Mouse (Mus musculus) small intestine, adult 2 months (tissue): ENCODE results near the gene Pip4k2a.

Experiments used
- CTCF ChIP-seq: fragments of 200-500 bp; IDR thresholded peaks from 2 replicates; pipeline ENCODE4 v1.5.1; 2012; ENCODE audit warnings: low read depth, mild to moderate bottlenecking, control low read depth, inconsistent platforms, low read length, moderate library complexity, mixed read lengths; ENCODE audit not compliant: insufficient replicate concordance, insufficient read length; ENCODE audit errors: extremely low read depth
- POLR2A ChIP-seq: fragments of 200-500 bp; IDR thresholded peaks from 2 replicates; pipeline ENCODE4 v1.6.1; 2012; ENCODE audit warnings: low read depth, mild to moderate bottlenecking, control low read depth, inconsistent platforms, low read length, moderate library complexity

DNA sequence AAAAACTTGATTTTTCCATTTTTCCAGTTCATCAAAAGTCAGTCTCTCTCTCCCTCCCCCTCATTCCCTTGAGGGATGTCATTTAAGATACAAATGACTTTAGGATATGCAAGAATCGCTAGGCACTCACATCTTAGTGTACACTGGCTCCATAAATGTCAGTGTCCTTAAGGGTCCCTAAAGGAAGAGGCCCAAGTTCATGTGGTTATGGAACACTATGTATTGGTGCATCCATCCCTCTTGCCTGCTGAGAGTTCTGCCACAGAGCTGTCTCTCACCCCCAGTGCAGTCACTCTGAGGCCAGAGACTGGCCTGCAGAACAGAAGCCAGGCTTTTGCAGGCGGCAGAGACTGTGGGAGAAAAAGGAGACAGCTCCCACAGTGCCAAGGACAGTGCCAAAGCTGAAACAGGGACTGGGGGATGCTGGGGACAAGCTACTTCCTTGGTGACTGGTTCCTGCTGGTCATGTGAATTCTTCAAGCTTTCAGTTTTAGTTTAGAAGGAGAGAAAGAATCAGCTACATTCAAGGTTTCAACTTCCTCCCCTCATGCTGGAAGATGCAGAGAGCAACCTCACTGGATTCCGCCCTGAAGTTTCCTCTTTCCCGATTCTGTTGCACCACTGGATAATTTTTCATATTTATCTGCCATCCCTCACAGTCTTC is 40.1 kb upstream of the Pip4k2a start:
- TF ChIP-seq POLR2A (no peak), CTCF (no peak)
